23 mouse cellular contexts compared by ENCODE assay signal in the genomic region with DNA sequence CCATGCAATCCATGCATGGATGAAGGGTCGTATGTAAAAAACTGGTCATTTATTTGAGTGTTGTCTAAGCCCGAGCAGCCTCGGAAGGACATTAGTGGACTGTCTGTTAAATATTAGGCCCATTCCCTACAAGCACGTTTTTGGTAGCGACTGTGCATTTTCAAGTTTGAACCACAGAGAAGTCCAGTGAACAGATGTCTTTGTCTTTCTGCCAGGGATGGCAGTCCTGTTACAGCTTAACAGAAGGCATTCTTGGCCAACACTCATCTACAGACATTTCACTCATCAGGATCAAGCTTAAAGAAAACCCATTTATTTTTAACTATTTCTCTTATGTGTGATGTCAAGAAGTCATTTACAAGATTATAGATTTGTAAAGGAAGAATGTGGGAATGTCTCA.
A peak's percentile ranks its signal among the peaks of the same experiment; 100 is the strongest.
DNase-seq lines count a peak whose midpoint lies in the region; ATAC-seq lines count a peak whose summit lies in the region.
"Had no signal": no experiment of that assay in that cellular context is flagged by ENCODE, and none has a peak within 500 bp of the region (broad histone marks: within the 10 kb centered on the region; RNA-seq: fewer than 3 reads in every experiment).

No protein-coding gene starts in this region.

- intact Hi-C loops in left cerebral cortex, postnatal 4 days (cut with DNase I) = no loop called here
- intact Hi-C loops in left cerebral cortex, postnatal 36 days (cut with DNase I) = no loop called here

- no peak overlapping the region for H3K4me2 ChIP-seq in forebrain, embryonic 14.5 days (ENCODE audit: low read length)
- no peak overlapping the region for H3K4me2 ChIP-seq in forebrain, embryonic 15.5 days (replicated peaks)
- H3K4me2 ChIP-seq: heart, embryonic 13.5 days; hindbrain, embryonic 15.5 days; limb, embryonic 12.5 days; liver, embryonic 15.5 days; lung, embryonic 14.5 days; midbrain, embryonic 11.5 days; neural tube, embryonic 13.5 days had no signal

- no peak overlapping the region for H3K4me3 ChIP-seq in forebrain, embryonic 14.5 days (ENCODE audit: low read depth, low read length)
- no peak overlapping the region for H3K4me3 ChIP-seq in forebrain, embryonic 15.5 days
- H3K4me3 ChIP-seq: heart, embryonic 13.5 days; hindbrain, embryonic 15.5 days; limb, embryonic 12.5 days; liver, embryonic 15.5 days; neural tube, embryonic 13.5 days had no signal

- no peaks in the 10 kb centered on the region for H3K27me3 ChIP-seq in forebrain, embryonic 14.5 days (replicated peaks; ENCODE audit: control insufficient read depth, insufficient read depth, low read length)
- H3K27me3 ChIP-seq in forebrain, embryonic 15.5 days = no peaks in the 10 kb centered on the region
- H3K27me3 ChIP-seq: heart, embryonic 13.5 days; hindbrain, embryonic 15.5 days; limb, embryonic 12.5 days; liver, embryonic 15.5 days; neural tube, embryonic 13.5 days had no signal

- H3K4me1 ChIP-seq in forebrain, embryonic 14.5 days (ENCODE audit: control insufficient read depth, insufficient read depth, low read length) = no peaks in the 10 kb centered on the region
- no peaks in the 10 kb centered on the region for H3K4me1 ChIP-seq in forebrain, embryonic 15.5 days
- H3K4me1 ChIP-seq: heart, embryonic 13.5 days; hindbrain, embryonic 15.5 days; limb, embryonic 12.5 days; liver, embryonic 15.5 days; neural tube, embryonic 13.5 days had no signal

- DNase-seq in forebrain, embryonic 14.5 days (ENCODE audit: low spot score) = peak; percentile 10
- peak; percentile 5 for DNase-seq in left cerebral cortex, postnatal 4 days
- no peak for DNase-seq in left cerebral cortex, postnatal 36 days (ENCODE audit: low spot score in 2 of 2)
- DNase-seq in cerebellum, postnatal 14 days = peak; percentile 12 to 66
- no peak for DNase-seq in frontal cortex, postnatal 10 days (ENCODE audit: low spot score in 2 of 2)
- no peak for DNase-seq in ovary, postnatal 36 days (ENCODE audit: low spot score)
- DNase-seq: adrenal gland, postnatal 25 days; B cell, adult 2 months; gastrocnemius, postnatal 10 days; heart, postnatal 10 days; kidney, adult 8-10 months; kidney, postnatal 4 days; lung, embryonic 14.5 days; lung, postnatal 14 days had no signal

- ATAC-seq in forebrain, embryonic 14.5 days = no peak
- no peak for ATAC-seq in forebrain, embryonic 15.5 days (replicated peaks)
- ATAC-seq: forebrain, embryonic 16.5 days had no signal

- H3K27ac ChIP-seq in forebrain, embryonic 14.5 days (ENCODE audit: low read depth, low read length) = no peak overlapping the region
- H3K27ac ChIP-seq in forebrain, embryonic 15.5 days (replicated peaks) = no peak overlapping the region
- H3K27ac ChIP-seq: heart, embryonic 13.5 days; hindbrain, embryonic 15.5 days; kidney, postnatal 0 days; limb, embryonic 12.5 days; liver, embryonic 15.5 days; neural tube, embryonic 13.5 days had no signal

- 82% methylated on average over 5 of the region's 5 CpGs for WGBS in forebrain, embryonic 14.5 days
- WGBS in forebrain, embryonic 15.5 days = 80% methylated on average over 5 of the region's 5 CpGs

- H3K36me3 ChIP-seq in forebrain, embryonic 14.5 days (ENCODE audit: control insufficient read depth, insufficient read depth, low read length) = no peaks in the 10 kb centered on the region
- H3K36me3 ChIP-seq in forebrain, embryonic 15.5 days = no peaks in the 10 kb centered on the region
- H3K36me3 ChIP-seq: heart, embryonic 13.5 days; hindbrain, embryonic 15.5 days; limb, embryonic 12.5 days; liver, embryonic 15.5 days; neural tube, embryonic 13.5 days had no signal

- no peak overlapping the region for H3K9ac ChIP-seq in forebrain, embryonic 14.5 days (ENCODE audit: low read length)
- H3K9ac ChIP-seq in forebrain, embryonic 15.5 days (replicated peaks) = no peak overlapping the region
- H3K9ac ChIP-seq: heart, embryonic 13.5 days; hindbrain, embryonic 15.5 days; limb, embryonic 12.5 days; liver, embryonic 15.5 days; lung, embryonic 14.5 days; neural tube, embryonic 13.5 days had no signal

- no peaks in the 10 kb centered on the region for H3K9me3 ChIP-seq in forebrain, embryonic 14.5 days (replicated peaks; ENCODE audit: control insufficient read depth, low read length)
- no peaks in the 10 kb centered on the region for H3K9me3 ChIP-seq in forebrain, embryonic 15.5 days
- H3K9me3 ChIP-seq: heart, embryonic 13.5 days; hindbrain, embryonic 15.5 days; limb, embryonic 12.5 days; liver, embryonic 15.5 days; neural tube, embryonic 13.5 days had no signal

Comparison
In these comparisons a context has a peak if more than half of its experiments do, and no peak if none do; other contexts are left out.
1. DNase-seq: peak in forebrain, embryonic 14.5 days (single experiment), left cerebral cortex, postnatal 4 days (single experiment) and cerebellum, postnatal 14 days (2 of 2); none in left cerebral cortex, postnatal 36 days (0 of 2), frontal cortex, postnatal 10 days (0 of 2) and ovary, postnatal 36 days (single experiment).